In genomic region chr5:31787201-31787600, GRCm38 (mm10) we compare ENCODE assay signal across 21 mouse cellular contexts.
DNase-seq lines count a peak whose midpoint lies in the region; ATAC-seq lines count a peak whose summit lies in the region.
"Had no signal": no experiment of that assay in that cellular context is flagged by ENCODE, and none has a peak within 500 bp of the region (broad histone marks: within the 10 kb centered on the region; RNA-seq: fewer than 3 reads in every experiment).

No protein-coding gene starts in this region.

- H3K4me1 ChIP-seq in heart, embryonic 13.5 days: peaks cover 25% of the 10 kb centered on the region
- peaks cover 15% of the 10 kb centered on the region for H3K4me1 ChIP-seq in heart, embryonic 12.5 days (replicated peaks)
- H3K4me1 ChIP-seq in forebrain, embryonic 10.5 days: peaks cover 12% of the 10 kb centered on the region
- H3K4me1 ChIP-seq: hindbrain, embryonic 13.5 days; intestine, embryonic 15.5 days had no signal

- H3K27ac ChIP-seq in heart, embryonic 13.5 days (replicated peaks): 0 out of 2 replicates have a peak overlapping the region, but pooled peaks have one; percentile 15
- no peak overlapping the region for H3K27ac ChIP-seq in heart, embryonic 12.5 days (ENCODE audit: poor library complexity, severe bottlenecking)
- no peak overlapping the region for H3K27ac ChIP-seq in forebrain, embryonic 10.5 days
- H3K27ac ChIP-seq: embryonic facial prominence, embryonic 10.5 days; forebrain, embryonic 12.5 days; hindbrain, embryonic 13.5 days; hindbrain, postnatal 0 days; intestine, embryonic 15.5 days had no signal

- DNase-seq in adrenal gland, adult 2 months: peak; percentile 49
- no peak for DNase-seq in adrenal gland, postnatal 4 days (ENCODE audit: low spot score in 2 of 2)
- peak; percentile 38 for DNase-seq in testis, postnatal 14 days (ENCODE audit: low spot score)
- DNase-seq in testis, postnatal 10 days (ENCODE audit: low spot score): no peak
- DNase-seq in forebrain, embryonic 10.5 days (ENCODE audit: extremely low spot score, low spot score): no peak
- DNase-seq: cerebellum, adult 2 months; cerebellum, postnatal 10 days; gastrocnemius, postnatal 10 days; kidney, adult 18-20 months had no signal

- H3K4me2 ChIP-seq in heart, embryonic 13.5 days: no peak overlapping the region
- H3K4me2 ChIP-seq in heart, embryonic 12.5 days: no peak overlapping the region
- H3K4me2 ChIP-seq: forebrain, embryonic 12.5 days; hindbrain, embryonic 13.5 days; intestine, embryonic 15.5 days had no signal

- no peaks in the 10 kb centered on the region for H3K36me3 ChIP-seq in heart, embryonic 13.5 days
- H3K36me3 ChIP-seq in heart, embryonic 12.5 days: no peaks in the 10 kb centered on the region
- H3K36me3 ChIP-seq in forebrain, embryonic 10.5 days (replicated peaks): no peaks in the 10 kb centered on the region
- H3K36me3 ChIP-seq: embryonic facial prominence, embryonic 10.5 days; forebrain, embryonic 12.5 days; hindbrain, embryonic 13.5 days; intestine, embryonic 15.5 days had no signal

- WGBS in heart, embryonic 13.5 days: 69% methylated on average over 3 of the region's 3 CpGs
- WGBS in heart, embryonic 12.5 days: 67% methylated on average over 3 of the region's 3 CpGs
- 87% methylated on average over 3 of the region's 3 CpGs for WGBS in forebrain, embryonic 10.5 days

- no peak for ATAC-seq in heart, embryonic 13.5 days (ENCODE audit: extremely low read depth, insufficient number of reproducible peaks, low FRiP score, low TSS enrichment)
- no peak for ATAC-seq in heart, embryonic 12.5 days (ENCODE audit: insufficient number of reproducible peaks, low FRiP score)
- ATAC-seq in erythroid progenitor cell, adult 5-6 weeks (replicated peaks; ENCODE audit: low FRiP score, poor library complexity, severe bottlenecking): no peak
- ATAC-seq: activated CD4-positive, CD25-positive, alpha-beta regulatory T cell, adult 4 months; forebrain, embryonic 16.5 days; hindbrain, postnatal 0 days; intestine, embryonic 15.5 days; Patski had no signal

- H3K9ac ChIP-seq in heart, embryonic 13.5 days: no peak overlapping the region
- no peak overlapping the region for H3K9ac ChIP-seq in heart, embryonic 12.5 days
- H3K9ac ChIP-seq: forebrain, embryonic 12.5 days; hindbrain, embryonic 13.5 days; intestine, embryonic 15.5 days had no signal

- no peak overlapping the region for H3K4me3 ChIP-seq in heart, embryonic 13.5 days
- no peak overlapping the region for H3K4me3 ChIP-seq in heart, embryonic 12.5 days
- no peak overlapping the region for H3K4me3 ChIP-seq in forebrain, embryonic 10.5 days
- H3K4me3 ChIP-seq: embryonic facial prominence, embryonic 10.5 days; erythroblast, embryonic 14.5 days; forebrain, embryonic 12.5 days; hindbrain, embryonic 13.5 days; intestine, embryonic 15.5 days had no signal

- no peaks in the 10 kb centered on the region; the same call in 1 of the 2 replicates for H3K9me3 ChIP-seq in heart, embryonic 13.5 days
- H3K9me3 ChIP-seq in heart, embryonic 12.5 days (replicated peaks): no peaks in the 10 kb centered on the region
- H3K9me3 ChIP-seq in forebrain, embryonic 10.5 days: no peaks in the 10 kb centered on the region
- H3K9me3 ChIP-seq: embryonic facial prominence, embryonic 10.5 days; forebrain, embryonic 12.5 days; hindbrain, embryonic 13.5 days; intestine, embryonic 15.5 days had no signal

- no peaks in the 10 kb centered on the region for H3K27me3 ChIP-seq in heart, embryonic 13.5 days (replicated peaks)
- no peaks in the 10 kb centered on the region for H3K27me3 ChIP-seq in heart, embryonic 12.5 days (replicated peaks)
- no peaks in the 10 kb centered on the region for H3K27me3 ChIP-seq in forebrain, embryonic 10.5 days (ENCODE audit: poor library complexity, severe bottlenecking)
- H3K27me3 ChIP-seq: forebrain, embryonic 12.5 days; hindbrain, embryonic 13.5 days; intestine, embryonic 15.5 days; Patski had no signal

Comparison
In these comparisons a context has a peak if more than half of its experiments do, and no peak if none do; other contexts are left out.
1. DNase-seq: peak in adrenal gland, adult 2 months (single experiment) and testis, postnatal 14 days (single experiment); none in adrenal gland, postnatal 4 days (0 of 2), testis, postnatal 10 days (single experiment) and forebrain, embryonic 10.5 days (single experiment).